Mouse (Mus musculus): ENCODE data around the gene Anapc11.

- TF ChIP-seq ZC3H11A (IDR thresholded peaks at IDR 0.05; ENCODE audit: low read depth, low read length) (no peak), POLR2A (IDR thresholded peaks at IDR 0.05; ENCODE audit: low read depth, low read length) (no peak), CTCF (conservative IDR thresholded peaks at IDR 0.05 in 1 of 2, IDR thresholded peaks at IDR 0.05 in 1 of 2; ENCODE audit: low read depth in 2 of 2, low read length in 2 of 2) (no peak), TBP (conservative IDR thresholded peaks at IDR 0.05; ENCODE audit: low read depth, low read length) (no peak), USF2 (conservative IDR thresholded peaks at IDR 0.05; ENCODE audit: low read depth, low read length) (no peak), EP300 (IDR thresholded peaks at IDR 0.05; ENCODE audit: low read length) (no peak), NRF1 (IDR thresholded peaks at IDR 0.05; ENCODE audit: low read depth, low read length) (no peak), TCF12 (IDR thresholded peaks at IDR 0.05; ENCODE audit: low read depth, low read length) (no peak), CHD2 (IDR thresholded peaks at IDR 0.05; ENCODE audit: low read length) (no peak)
These were observed 15.8 kb downstream of the Anapc11 start for GRCm38 (mm10) chr11:120613976-120614375.

All from CH12.LX (cell line).